Mouse (Mus musculus): ENCODE results near the gene Ccdc106.

- TF ChIP-seq CTCF (IDR thresholded peaks at IDR 0.05; ENCODE audit: borderline replicate concordance, insufficient read depth, low read depth, low read length) (peak; percentile 8; the same call in 1 of the 2 replicates), POLR2A (IDR thresholded peaks at IDR 0.05; ENCODE audit: borderline replicate concordance, insufficient read depth, low read length) (no peak)
Observed at GRCm38 (mm10) chr7:4976832-4977231, 43.5 kb upstream of the Ccdc106 start.

Measured in cerebellum, adult 2 months (tissue).